Mouse (Mus musculus) liver, embryonic 16.5 days (tissue): Measurements from ENCODE around the gene Kat6b. TPM values are rescaled to one million over a fixed set of nuclear protein-coding genes. Genes with fewer than 3 reads are reported as not detected.

Source experiments
- ATAC-seq: fragments of 200-750 bp; cut with Nextera tagmentation; 2 replicates; pipeline ENCODE4 v1.8.0; 2017; ENCODE audit warnings: low read depth, mild to moderate bottlenecking, moderate number of reproducible peaks, moderate library complexity
- H3K27ac ChIP-seq: fragments of 300-500 bp; sonication (generic); 2 replicates; pipeline ENCODE4 v1.5.1; 2014; ENCODE audit warnings: mild to moderate bottlenecking, low read length
- H3K27me3 ChIP-seq: fragments of 300-500 bp; sonication (generic); 2 replicates; pipeline ENCODE4 v1.6.1; 2014; ENCODE audit warnings: low read depth, low read length, mixed read lengths; ENCODE audit not compliant: control insufficient read depth, insufficient read depth
- H3K36me3 ChIP-seq: fragments of 300-500 bp; sonication (generic); 2 replicates; pipeline ENCODE4 v1.6.1; 2014; ENCODE audit warnings: mild to moderate bottlenecking; ENCODE audit not compliant: control insufficient read depth, insufficient read depth
- H3K4me1 ChIP-seq: fragments of 300-500 bp; sonication (generic); 2 replicates; pipeline ENCODE4 v1.6.1; 2014; ENCODE audit warnings: low read depth, low read length, mixed read lengths; ENCODE audit not compliant: control insufficient read depth
- H3K4me2 ChIP-seq: fragments of 300-500 bp; sonication (generic); 2 replicates; pipeline ENCODE4 v1.6.1; 2014; ENCODE audit warnings: low read depth, low read length, mixed read lengths
- H3K4me3 ChIP-seq: fragments of 300-500 bp; sonication (generic); 2 replicates; pipeline ENCODE4 v1.5.1; 2014; ENCODE audit warnings: low read depth, mild to moderate bottlenecking, low read length
- H3K9ac ChIP-seq: fragments of 300-500 bp; sonication (generic); 2 replicates; pipeline ENCODE4 v1.6.1; 2014; ENCODE audit warnings: low read depth, low read length
- H3K9me3 ChIP-seq: fragments of 300-500 bp; sonication (generic); replicated peaks from 2 replicates; pipeline ENCODE4 v1.6.1; 2016; ENCODE audit warnings: low read length; ENCODE audit not compliant: control insufficient read depth
- WGBS: fragments of 180-500 bp; shearing (Covaris S2); extraction: QIAGEN DNeasy Blood & Tissue Kit; methylation state at CpG from one replicate; pipeline ENCODE4 v1.1.7; 2014; ENCODE audit not compliant: insufficient replicate concordance; 5-methylcytosine and 5-hydroxymethylcytosine counted together
- polyA plus RNA-seq: library from polyadenylated mRNA; unstranded; fragments of >200 nt; fragmentation: Nextera tagmentation; extraction: Ambion mirVana; gene quantifications from 2 replicates; pipeline ENCODE4 v1.2.1, GENCODE M21; 2015

Gene Kat6b
- 1.7 and 1.9 TPM in 2 replicates for polyA plus RNA-seq

- no peaks in the 10 kb centered on the region for H3K27me3 ChIP-seq
- H3K4me3 ChIP-seq = no peak within 1 kb of the TSS
- ATAC-seq = no peak
- no peaks in the 10 kb centered on the region for H3K4me1 ChIP-seq
- no peak within 1 kb of the TSS for H3K4me2 ChIP-seq
- H3K9ac ChIP-seq = no peak within 1 kb of the TSS
- H3K27ac ChIP-seq = no peak within 1 kb of the TSS
- 75% methylated on average over 7 of the region's 7 CpGs for WGBS
- no peaks in the 10 kb centered on the region for H3K9me3 ChIP-seq
- no peaks in the 10 kb centered on the region for H3K36me3 ChIP-seq
Measured at GRCm38 (mm10) chr14:21481231-21481630, at the start of gene Kat6b. TSS of gene Kat6b (plus strand) at chr14:21481434.

- Histone ChIP-seq H3K4me1 (no peaks in the 10 kb centered on the region), H3K27me3 (no peaks in the 10 kb centered on the region), H3K4me2 (no peak overlapping the region), H3K9ac (no peak overlapping the region), H3K36me3 (0 out of 2 replicates have a peak, but pooled peaks cover 2% of the 10 kb centered on the region), H3K9me3 (no peaks in the 10 kb centered on the region), H3K27ac (no peak overlapping the region), H3K4me3 (no peak overlapping the region)
- WGBS = 55% methylated on average over 4 of the region's 4 CpGs
- ATAC-seq = no peak
Measured at GRCm38 (mm10) chr14:21433415-21433814, 47.8 kb upstream of the Kat6b start.

GRCm38 (mm10) chr14:21433995-21434394 is 47.2 kb upstream of the Kat6b start:
- Histone ChIP-seq H3K27ac (no peak overlapping the region), H3K4me1 (no peaks in the 10 kb centered on the region), H3K36me3 (0 out of 2 replicates have a peak, but pooled peaks cover 2% of the 10 kb centered on the region), H3K4me3 (no peak overlapping the region), H3K4me2 (no peak overlapping the region), H3K9ac (no peak overlapping the region), H3K9me3 (no peaks in the 10 kb centered on the region), H3K27me3 (no peaks in the 10 kb centered on the region)
- 68% methylated on average over 5 of the region's 5 CpGs for WGBS
- no peak for ATAC-seq

- Histone ChIP-seq H3K4me1 (no peaks in the 10 kb centered on the region), H3K9ac (no peak overlapping the region), H3K36me3 (no peaks in the 10 kb centered on the region), H3K4me2 (no peak overlapping the region), H3K9me3 (no peaks in the 10 kb centered on the region), H3K4me3 (no peak overlapping the region), H3K27me3 (no peaks in the 10 kb centered on the region), H3K27ac (no peak overlapping the region)
- no peak for ATAC-seq
- 66% methylated on average over 9 of the region's 9 CpGs for WGBS
Measured at GRCm38 (mm10) chr14:21434686-21435085, 46.5 kb upstream of the Kat6b start.

- no peak overlapping the region for H3K4me2 ChIP-seq
- no peak overlapping the region for H3K4me3 ChIP-seq
- no peak for ATAC-seq
- H3K9ac ChIP-seq = no peak overlapping the region
- no peak overlapping the region for H3K27ac ChIP-seq
- H3K9me3 ChIP-seq = no peaks in the 10 kb centered on the region
- H3K4me1 ChIP-seq = no peaks in the 10 kb centered on the region
- H3K36me3 ChIP-seq = no peaks in the 10 kb centered on the region
- 34% methylated on average over 4 of the region's 4 CpGs for WGBS
- no peaks in the 10 kb centered on the region for H3K27me3 ChIP-seq
Measured at GRCm38 (mm10) chr14:21439785-21440184, 41.4 kb upstream of the Kat6b start.

- Histone ChIP-seq H3K36me3 (no peaks in the 10 kb centered on the region), H3K4me2 (no peak overlapping the region), H3K27me3 (no peaks in the 10 kb centered on the region), H3K4me1 (no peaks in the 10 kb centered on the region), H3K27ac (no peak overlapping the region), H3K9ac (no peak overlapping the region), H3K9me3 (no peaks in the 10 kb centered on the region), H3K4me3 (no peak overlapping the region)
- WGBS = 83% methylated on average over 2 of the region's 2 CpGs
- no peak for ATAC-seq
Measured at GRCm38 (mm10) chr14:21440526-21440925, 40.7 kb upstream of the Kat6b start.

GRCm38 (mm10) chr14:21441772-21442533 is 39.3 kb upstream of the Kat6b start:
- Histone ChIP-seq H3K4me2 (no peak overlapping the region), H3K9me3 (no peaks in the 10 kb centered on the region), H3K4me1 (no peaks in the 10 kb centered on the region), H3K36me3 (no peaks in the 10 kb centered on the region), H3K27me3 (no peaks in the 10 kb centered on the region), H3K9ac (no peak overlapping the region), H3K4me3 (no peak overlapping the region), H3K27ac (no peak overlapping the region)
- no peak for ATAC-seq
- WGBS = 78% methylated on average over 10 of the region's 10 CpGs

GRCm38 (mm10) chr14:21452581-21452980 is 28.7 kb upstream of the Kat6b start:
- H3K4me2 ChIP-seq = no peak overlapping the region
- no peaks in the 10 kb centered on the region for H3K9me3 ChIP-seq
- H3K27ac ChIP-seq = no peak overlapping the region
- no peaks in the 10 kb centered on the region for H3K27me3 ChIP-seq
- no peaks in the 10 kb centered on the region for H3K4me1 ChIP-seq
- H3K9ac ChIP-seq = no peak overlapping the region
- no peak for ATAC-seq
- H3K4me3 ChIP-seq = no peak overlapping the region
- 69% methylated on average over 4 of the region's 4 CpGs for WGBS
- peaks cover 3% of the 10 kb centered on the region; the same call in 1 of the 2 replicates for H3K36me3 ChIP-seq

- no peak for ATAC-seq
- Histone ChIP-seq H3K9ac (no peak overlapping the region), H3K4me3 (no peak overlapping the region), H3K4me2 (no peak overlapping the region), H3K36me3 (peaks cover 2% of the 10 kb centered on the region; the same call in 1 of the 2 replicates), H3K27ac (no peak overlapping the region), H3K4me1 (no peaks in the 10 kb centered on the region), H3K9me3 (no peaks in the 10 kb centered on the region), H3K27me3 (no peaks in the 10 kb centered on the region)
- WGBS = 78% methylated on average over 2 of the region's 2 CpGs
Measured at GRCm38 (mm10) chr14:21453896-21454295, 27.3 kb upstream of the Kat6b start.
